Mouse (Mus musculus) liver, postnatal 0 days (tissue): ENCODE measurements at regions not wholly inside any gene's neighbourhood (a gene's known extent, or its start where the extent isn't known, plus 50 kb on each side); places are given as distances from the start of the nearest gene placed in this dataset.

Experiments
- CTCF ChIP-seq: sonication (generic); IDR thresholded peaks from 2 replicates; pipeline ENCODE4 v1.5.1; 2016; ENCODE audit warnings: antibody characterized with exemption, low read depth
- EP300 ChIP-seq: IDR thresholded peaks from 2 replicates; pipeline ENCODE4 v1.6.1; 2016; ENCODE audit warnings: antibody characterized with exemption, low read depth, mild to moderate bottlenecking

DNA sequence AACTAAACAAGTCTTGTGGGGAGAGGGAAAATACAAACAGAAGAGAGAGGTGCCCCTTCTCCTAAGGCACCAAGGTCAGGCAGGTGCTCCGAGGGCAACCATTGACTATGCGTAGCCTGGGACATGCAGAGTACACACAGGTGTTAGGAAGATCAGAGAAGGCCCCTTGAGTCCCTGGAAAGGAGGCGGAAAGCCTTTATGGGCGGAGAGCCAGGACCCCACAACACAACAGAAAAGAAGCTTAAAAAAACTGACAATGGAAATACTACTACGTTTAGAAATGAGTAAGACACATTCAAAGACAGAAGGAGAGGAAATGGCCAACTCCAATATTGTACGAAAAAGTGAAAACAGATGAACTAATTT, 179.5 kb downstream of the Mroh4 start:
- no peak for TF ChIP-seq CTCF
- no peak for TF ChIP-seq EP300
